Mouse (Mus musculus): Measurements from ENCODE around the gene Plod3.

DNA sequence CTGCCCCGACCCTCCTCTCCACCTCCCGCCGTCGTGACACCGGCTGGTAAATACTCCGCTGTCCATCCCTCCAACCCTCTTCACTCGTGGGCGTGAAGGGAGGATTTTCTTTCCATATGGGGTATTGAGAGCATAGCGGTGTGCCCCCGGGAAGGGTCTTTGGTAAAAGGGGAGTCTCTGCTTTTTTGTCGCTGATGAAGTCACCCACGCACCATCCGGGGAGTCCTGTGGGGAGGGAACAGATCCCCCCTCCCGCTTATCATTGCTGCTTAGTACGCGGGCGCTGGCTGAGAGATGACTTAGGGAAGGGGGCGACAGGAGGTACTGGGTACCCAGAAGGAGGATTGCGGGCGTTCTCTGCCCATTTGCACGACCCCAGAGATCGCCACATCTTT lies 43.6 kb downstream of the Plod3 start:
- no peak for TF ChIP-seq CTCF (IDR thresholded peaks at IDR 0.05; ENCODE audit: extremely low read depth, insufficient read depth, low read length)
- no peak; the same call in 1 of the 2 replicates for TF ChIP-seq POLR2A (IDR thresholded peaks at IDR 0.05; ENCODE audit: extremely low read depth, insufficient read depth, low read length)
